Mouse (Mus musculus) gonadal fat pad, adult 2 months (tissue): ENCODE data around the gene Isx. TPM values are rescaled to one million over a fixed set of nuclear protein-coding genes. Genes with fewer than 3 reads are reported as not detected.

Experiments used
- DNase-seq: peaks from one replicate; pipeline ENCODE4 v3.0.0-alpha.2; 2012; ENCODE audit warnings: low read depth
- polyA plus RNA-seq: library from polyadenylated mRNA; depleted of rRNA; stranded (reverse); fragments of >200 nt; gene quantifications from 2 replicates; pipeline ENCODE4 v1.2.3, GENCODE M21; 2012; rRNA removed

The Isx gene
- 0.09 TPM in 1 of 2 replicates, not detected in the other for polyA plus RNA-seq

DNA sequence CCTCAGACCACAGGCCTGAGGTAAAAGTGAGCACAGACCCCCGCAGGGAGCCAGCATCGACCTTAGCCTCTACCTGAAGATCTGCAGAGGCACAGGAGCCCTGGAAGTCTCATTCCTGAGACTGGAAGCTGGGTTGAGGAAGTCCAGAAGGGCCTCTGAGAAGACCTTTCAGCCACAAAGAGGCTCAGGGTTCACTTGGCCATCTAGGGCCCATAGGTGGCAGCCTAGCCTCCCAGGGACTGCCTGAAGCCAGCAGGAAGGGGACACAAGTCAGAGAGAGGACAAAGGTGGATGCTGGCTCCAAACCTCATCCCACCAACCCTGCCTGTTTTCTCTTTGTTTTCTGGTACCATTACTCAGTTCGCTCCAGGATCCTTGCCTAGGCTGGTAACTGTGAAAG is at the start of gene Isx:
Gene Isx, plus strand, starts transcription at position 234 of the 400 bp plus-strand sequence.
- no peak for DNase-seq

DNA sequence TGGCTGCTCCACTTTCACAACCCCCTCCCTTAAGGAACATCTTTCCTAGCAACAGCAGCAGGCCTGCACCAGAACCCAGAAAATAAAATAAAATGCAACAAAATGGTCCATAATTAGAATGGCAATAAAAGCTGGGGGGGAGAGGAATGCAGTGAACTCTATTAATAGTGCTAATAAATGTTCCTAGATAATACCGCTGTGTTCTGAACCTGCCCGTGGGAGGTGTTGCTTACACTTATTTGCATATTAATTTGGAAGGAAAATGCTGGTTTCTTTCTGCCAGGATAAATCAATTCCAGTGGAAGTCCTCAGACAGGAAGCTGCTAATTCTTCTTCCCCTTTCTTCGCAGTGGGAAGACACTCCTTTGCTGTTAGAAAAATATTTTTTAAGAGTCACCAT is 45.3 kb upstream of the Isx start:
- no peak for DNase-seq

DNA sequence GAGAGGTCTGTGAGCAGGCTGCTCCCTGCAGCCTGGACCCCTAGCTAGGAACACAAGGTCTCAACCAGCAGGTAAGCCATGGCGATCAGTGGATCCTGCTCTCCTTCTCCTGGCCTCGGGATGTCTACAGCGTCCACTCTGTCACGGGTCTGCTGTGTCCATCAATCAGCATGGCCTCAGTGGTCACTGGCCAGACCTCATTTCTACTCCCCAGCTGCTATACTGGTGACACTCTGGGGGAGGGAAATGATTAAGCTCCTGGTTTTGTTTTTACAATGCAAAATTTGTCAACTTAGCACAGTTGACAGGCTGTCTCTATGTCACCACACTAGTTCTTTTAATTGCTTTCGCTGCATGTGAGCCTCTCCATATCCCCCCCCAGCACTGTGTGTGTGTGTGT is 41.7 kb upstream of the Isx start:
- no peak for DNase-seq

DNA sequence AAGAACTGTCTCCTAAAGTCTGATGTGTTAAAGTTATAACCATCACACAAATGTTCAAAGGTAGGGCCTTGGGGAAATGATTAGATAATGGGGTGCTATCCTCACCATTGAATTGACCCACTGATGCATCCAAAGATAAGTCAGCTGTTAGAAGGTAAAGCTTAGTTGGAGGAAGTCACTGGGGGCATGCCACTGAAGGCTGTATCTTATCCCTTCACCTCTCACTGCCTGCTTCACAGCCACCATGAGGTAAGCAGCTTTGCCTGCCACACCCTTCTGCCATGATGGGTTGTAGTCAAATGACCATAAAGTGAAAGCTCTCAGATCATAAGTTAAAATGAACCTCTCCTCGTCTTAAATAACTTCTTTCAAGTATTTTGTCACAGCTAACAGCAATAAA is 38.7 kb upstream of the Isx start:
- no peak for DNase-seq

DNA sequence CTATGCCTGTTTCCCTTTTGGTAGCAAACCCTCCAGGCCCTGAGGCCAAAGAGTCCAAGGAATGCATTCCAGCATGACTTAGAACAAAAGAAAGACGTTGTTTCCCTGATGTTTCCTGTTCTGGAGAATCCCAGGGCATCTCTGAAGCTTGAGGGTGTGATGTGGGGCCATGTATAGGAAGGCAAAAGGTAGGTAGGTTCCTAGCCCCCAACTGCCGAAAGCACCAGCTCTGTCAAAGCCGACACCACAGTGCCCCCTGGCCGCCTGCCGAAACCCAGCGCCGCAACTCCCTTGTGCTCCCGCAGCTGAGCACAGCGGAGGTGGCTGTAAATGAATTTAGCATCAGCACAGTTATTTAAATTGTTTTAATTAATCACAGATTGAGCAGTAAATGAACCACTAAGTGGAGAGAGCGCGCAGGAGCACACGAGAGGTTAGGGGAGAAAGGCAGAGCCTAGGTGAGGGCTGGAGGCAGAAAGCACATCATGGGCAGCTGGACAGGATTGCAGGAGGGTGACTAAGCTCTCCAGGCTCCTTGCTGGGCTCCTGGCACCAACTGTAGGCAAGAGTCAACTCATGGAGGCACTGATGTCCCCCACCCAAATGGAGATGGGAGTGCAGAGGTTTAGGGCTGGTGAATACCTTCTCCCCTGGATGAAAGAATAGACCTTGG is 25.5 kb upstream of the Isx start:
- no peak for DNase-seq

DNA sequence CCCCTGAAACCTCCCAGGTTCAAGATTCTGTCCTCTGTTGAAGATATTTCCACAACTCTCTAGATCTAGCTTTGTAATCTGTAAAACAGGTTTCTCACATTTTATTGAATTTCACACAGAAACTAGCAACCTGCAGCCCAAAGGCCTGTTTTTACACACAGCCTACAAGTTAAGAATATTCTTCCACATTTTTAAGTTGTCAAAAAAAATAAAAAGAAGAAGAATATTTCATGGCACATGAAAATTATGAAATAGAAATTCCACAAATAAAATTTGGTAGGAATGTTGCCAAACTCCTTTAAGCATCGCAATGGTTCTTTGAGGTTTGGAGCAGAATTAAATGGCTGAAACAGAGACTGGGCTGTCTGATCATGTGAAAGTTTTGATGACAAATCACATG is 24.3 kb upstream of the Isx start:
- DNase-seq: no peak

DNA sequence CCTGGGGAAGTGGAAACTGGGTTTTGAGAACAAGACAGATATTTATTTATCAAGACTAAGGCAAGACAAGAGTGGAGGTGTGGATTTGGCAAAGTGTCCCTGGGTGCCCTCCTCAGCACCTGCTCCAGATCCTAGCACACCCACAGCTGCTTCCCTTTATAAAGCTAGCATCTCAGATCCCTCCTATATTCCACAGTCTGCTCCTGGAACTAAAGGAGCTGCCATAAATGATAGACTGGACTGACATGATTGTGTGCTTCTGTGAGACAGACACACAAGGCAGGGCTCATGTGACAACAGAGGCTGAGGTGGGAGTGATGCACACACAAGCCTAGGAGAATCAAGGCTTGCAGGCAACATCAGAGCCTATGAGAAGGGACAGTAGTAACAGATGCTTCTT is 22.0 kb upstream of the Isx start:
- no peak for DNase-seq

DNA sequence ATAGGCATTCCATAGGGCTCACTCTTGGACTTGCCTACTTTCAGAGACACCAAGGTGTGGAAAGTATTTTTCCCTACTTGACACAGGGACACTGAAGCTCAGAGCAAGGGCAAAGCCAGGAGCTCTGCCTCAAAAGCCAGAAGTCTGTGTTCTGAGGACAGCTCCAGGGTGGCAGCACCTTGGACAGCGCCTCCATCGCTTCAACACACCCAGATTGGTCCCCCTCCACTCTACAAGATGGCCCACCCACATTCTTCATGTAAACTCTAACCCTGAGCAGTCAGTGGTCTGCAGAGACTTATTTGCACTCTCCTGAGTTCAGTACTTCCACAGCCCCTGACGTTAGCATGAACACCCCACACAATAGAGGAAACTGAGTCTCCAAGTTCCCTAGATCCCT is 21.1 kb upstream of the Isx start:
- no peak for DNase-seq

DNA sequence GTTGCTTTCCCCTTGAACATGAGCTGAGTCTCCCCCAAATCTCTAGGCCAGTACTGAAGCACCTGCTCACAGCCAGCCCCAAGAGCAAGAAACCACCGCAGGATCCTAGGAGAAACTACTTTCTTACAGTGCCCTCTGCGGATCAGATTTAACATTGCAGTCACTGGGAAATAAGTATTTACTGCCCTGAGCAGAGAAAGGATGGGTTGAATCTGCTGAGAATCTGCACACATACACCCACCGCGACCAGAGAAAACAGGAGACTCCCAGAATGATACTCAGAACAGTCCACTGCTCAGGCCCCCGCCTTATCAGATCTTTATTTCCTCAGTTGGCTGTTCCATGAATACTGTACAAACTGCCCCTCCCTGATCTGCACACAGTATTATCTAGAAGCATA is 19.5 kb upstream of the Isx start:
- DNase-seq: no peak

DNA sequence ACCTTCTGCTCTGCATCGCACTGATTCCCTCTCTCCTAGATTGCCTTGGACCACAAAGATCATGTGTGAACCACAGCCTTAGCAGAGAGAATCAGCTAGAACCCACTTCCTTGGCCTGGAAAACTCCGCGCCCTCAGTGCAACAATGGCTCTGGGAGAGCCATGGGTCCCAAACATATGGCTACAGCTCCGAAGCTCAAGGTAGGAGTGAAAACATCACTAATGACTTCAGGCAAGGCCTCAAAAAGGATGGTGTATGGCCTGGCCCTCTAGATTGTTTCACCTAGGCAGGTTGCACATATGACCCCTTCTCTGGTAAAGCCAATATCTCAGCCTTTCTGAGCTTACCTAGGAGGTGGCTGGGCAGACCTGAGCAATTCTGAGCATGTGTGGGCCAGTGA is 18.2 kb upstream of the Isx start:
- no peak for DNase-seq

DNA sequence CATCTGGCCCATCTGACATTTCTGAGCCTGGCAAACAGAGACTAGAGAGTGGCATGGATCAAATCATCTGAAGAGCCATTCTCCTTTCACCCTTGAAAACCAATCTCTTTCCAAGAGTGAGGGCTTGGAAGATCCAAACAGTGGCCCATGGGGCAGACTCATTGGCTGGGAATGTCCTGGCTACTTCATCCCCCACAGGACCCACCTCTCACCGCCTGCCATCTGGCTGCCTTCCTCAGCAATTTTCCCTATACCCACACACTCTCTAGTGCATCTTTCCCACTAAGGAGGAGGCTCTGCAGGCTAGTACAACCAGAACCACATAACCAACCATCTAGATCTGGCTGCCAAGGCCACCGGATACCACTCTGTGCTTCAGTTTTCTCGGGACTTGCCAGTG is 17.6 kb upstream of the Isx start:
- no peak for DNase-seq

DNA sequence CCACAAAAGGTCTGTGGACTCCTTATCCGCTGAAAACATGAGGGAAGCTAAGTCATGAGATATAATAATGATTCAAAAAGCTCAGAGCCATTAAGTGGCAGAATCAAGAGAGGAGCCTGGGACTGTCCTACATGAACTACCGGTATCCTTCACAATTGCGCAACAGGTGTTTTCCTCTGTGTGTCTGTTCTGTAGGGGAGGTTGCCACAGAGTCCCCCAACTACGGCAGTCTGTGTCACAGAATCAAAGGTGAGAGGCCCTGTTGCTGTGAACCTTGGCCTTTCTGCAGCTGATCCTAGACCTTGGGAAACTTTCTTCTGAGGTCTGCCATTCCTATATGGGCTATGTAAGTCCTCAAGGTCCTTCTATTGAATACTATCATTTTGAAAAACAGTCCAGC is 13.7 kb upstream of the Isx start:
- DNase-seq: no peak

DNA sequence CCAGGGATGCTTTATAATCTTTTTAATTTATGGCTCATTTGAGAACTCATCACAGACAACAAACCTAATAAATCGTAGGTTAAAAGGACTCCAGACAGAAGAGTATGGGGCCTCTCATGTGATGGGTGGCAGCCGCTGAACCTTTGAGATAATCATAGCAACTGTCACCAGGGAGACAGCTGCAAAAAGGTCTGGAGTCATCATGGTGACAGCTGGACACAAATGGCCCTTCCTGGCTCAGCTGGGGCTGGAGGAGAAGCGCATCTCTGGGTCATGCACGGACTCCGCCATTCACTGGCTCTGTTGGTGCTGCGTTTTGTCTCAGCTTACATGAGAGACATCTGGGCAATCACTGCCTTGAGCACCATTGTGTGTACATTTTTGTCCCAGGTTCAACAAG is 12.5 kb upstream of the Isx start:
- DNase-seq: no peak

DNA sequence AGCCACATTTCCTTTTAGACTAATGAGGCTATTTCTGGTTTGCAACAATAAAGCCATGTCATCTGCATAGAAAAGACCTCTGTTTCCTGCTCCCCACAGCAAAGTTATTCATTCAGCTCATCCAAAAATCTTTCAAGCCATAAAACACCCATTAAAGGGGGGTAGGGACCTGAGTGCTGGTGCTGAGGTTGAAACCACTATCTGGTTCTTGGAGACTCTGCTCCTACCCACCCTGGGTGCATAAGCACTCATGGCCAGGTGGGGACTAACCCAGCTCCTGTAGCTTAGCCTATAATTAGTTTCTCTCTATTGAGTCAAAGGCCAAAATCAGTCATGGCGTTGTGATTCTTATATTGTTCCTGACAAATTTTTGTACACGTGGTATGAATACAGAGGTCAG is 10.4 kb upstream of the Isx start:
- no peak for DNase-seq

DNA sequence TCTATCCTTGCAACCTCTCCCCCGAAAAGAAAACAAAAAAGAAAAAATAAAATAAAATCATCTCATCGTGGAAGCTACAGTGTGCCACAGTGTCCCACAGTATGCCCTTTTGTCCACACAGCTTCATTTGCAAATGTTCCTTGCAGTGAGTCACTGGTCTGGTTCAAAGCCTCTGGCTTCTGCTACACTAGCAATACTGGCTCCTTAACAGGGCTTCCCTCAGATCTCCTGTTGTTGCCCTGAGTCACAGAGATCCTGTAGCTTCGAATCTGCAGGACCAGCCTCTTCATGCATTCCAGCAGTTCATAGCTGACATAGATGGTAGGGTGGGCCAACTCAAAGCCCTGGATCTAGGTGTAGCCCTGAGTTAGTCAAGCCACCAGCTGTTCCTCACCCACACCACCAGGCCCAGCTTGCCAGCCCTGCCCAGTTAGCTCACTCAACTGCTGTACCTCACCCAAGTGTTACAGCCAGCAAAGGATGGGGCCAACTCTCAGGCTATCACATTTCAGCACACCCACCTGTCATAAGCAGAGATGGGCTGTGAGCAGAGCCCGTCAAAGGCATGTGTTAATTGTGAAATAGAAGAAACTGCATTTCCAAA is 2.5 kb upstream of the Isx start:
- no peak for DNase-seq

DNA sequence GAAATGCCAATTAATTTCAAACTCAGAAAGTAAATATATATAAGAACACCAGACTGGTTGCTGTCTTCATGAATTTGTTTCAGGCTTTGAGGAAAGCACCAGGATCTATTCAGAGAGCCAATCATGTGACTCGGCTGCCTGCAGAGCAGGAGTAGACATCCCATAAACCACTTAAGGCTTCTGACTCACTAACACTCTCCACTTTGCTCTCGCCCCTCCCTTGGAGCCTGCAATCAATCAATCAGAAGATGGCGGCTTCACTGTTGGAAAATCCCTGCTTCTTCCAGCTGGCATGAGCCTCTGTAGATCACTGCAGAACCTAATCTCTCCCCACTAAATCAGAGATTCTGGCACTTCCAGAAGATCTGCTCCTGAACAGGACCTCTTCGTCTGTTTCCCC is 1.3 kb upstream of the Isx start:
- no peak for DNase-seq

DNA sequence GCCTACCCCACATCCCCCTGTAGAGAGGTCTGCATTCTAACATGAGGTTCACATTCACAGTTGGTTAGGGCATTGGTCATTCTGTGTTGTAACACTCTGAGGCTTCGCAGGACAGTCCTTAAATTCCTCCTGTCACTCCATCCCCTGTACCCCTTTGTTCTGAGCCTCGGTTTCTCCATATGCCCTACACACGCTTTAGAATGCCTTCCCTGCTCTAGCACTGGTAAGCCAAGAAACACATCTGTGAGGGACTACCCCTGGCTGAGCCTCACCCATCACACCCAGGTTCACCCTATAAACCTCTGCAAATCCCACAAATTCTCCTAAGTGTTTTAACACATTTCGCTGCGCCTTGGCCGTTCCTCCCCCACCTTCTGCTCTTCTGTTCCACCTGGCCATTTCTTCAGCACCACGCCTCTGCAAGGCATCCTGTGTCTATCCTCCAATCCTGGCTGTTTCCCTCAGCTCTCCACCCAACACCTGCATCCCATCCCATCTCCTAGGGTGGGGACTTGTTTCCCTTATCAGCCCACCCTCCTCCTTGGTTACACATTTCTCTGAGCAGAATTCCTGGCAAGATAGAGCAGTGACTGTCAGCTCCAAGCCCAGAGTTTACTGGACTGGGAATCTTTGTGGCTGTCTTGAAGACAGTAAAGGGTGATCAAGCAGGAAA is 686 bp upstream of the Isx start:
- DNase-seq: no peak

DNA sequence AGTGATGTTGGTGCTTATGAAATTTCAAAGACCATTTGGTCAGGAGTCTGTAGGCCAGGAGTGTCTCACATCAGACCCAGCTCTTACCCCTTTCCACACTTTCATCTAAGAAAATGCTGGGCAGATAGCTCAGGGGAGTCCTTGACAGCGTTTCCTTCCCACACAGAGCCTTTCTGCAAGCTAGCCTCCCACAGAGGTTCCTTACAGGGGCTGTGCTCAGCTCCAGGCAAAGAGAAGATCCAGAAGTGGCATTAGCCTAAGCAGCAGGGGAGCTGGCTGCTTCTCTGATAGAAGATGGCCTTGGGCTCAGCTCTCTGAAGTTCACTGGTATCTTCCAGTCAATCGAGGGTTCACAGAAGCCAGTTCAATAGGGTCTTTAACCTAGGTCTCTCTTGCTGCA is 1.6 kb downstream of the Isx start:
- DNase-seq: no peak

DNA sequence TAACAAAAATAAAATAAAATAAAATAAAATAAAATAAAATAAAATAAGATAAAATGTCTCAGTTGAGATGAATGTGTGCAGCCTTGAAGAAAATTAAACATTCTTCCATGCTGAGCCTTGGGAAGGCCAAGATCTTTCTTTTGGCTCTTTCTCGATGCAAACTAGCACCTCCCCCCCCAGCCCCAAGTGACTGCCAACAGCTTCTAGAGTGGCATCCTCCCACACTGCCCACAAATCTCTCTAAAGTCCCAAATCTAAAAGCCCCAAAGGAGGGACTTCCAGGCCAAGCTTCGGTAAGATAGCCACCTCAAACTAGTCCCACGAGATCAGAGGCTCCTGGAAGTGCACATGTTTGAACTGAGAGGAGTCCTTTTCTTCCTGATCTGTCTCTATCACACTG is 5.7 kb downstream of the Isx start:
- DNase-seq: no peak

DNA sequence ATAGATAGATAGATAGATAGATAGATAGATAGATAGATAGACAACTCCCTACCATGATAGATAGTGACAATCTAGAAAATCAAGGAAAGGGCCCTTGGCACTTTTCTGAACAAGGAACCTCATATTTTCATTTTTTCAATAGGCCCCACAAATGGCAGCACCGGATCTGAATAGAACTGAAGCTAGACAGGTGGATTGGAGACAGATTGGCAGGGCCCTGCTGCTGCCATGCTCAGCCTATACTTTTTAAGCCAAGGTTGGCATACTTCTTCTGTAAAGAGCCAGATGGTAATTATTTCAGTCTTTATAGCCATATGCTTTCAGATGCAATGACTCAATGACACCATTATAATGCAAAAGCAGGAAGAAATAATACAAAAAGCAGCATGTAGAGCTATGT is 15.8 kb downstream of the Isx start:
- DNase-seq: no peak

DNA sequence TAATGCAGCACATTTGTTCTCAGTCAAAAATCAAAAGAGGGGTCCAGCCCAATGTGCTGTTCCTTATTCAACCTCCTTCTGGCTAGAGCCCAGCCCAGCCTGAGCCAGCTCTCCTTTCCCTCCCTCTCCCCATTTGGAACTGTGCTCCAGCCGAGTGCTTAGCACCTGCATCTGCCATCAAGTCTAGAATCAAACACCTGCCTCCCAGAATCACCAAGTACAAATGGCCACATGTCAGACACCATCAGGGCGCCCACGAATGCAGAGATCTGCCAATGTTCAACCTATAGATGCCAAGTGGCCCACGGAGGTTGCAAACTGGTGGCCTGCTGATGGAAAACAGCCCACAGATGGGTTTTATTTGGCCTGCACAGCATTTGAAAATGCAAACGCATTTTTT is 18.1 kb downstream of the Isx start:
- no peak for DNase-seq

DNA sequence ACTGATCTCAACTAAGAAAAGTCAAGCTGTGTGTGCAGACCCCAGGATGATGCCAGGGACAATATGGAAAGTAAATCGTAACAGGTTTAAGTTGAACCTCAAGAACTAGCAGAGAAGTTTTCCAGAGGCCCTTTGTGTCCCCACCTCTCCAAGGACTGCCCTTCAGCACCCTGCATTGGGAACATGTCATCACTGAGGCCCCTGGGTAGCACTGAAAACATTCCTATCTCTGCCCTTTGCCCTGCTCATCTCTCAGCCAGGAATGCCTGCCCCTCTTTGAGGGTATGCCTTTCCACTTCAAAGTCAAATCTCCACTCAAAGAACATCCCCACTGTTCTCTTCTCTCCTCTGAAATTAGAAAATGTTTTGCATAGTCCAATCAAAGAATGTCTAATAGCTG is 23.3 kb downstream of the Isx start:
- no peak for DNase-seq

DNA sequence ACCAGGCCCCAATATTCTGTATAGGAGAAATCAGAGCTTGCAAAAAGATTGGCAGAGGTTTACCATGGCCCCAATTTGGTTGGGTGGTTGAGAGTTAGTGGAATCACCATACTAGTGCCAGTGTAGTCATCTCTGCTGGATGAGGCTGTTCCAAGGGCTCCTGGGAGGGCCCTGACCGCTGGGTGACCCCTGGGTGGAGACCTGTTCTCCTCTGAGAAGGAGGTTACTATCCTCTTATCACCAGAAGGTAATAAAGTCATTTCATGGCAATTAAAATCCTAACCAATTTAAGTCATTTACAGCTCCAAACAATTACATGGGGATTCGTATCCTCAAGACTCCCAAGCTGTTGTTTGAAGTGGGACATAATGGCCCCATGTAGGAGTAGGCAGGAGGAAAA is 24.3 kb downstream of the Isx start:
- DNase-seq: no peak

DNA sequence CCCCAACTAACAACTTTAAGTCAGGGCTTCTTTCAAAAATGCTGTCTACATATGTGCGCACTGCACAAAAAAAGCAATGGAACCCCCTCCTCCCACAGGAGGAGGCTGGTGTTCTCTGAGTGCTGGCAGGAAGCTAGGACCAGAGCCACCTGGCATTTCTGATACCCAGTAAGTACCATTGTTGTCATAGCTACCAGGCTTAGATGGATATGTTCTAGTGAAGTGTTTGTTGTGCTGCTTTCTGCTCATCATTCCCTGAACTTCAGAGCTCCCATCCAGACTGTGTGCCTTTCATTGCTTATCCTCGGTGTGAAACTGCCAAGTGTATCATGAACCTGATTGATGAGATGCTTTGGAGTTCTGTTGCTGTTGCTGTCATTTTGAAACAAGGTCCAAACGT is 26.8 kb downstream of the Isx start:
- DNase-seq: no peak
